Mouse (Mus musculus) heart, adult 2 months (tissue): ENCODE measurements around the gene Rbp4. TPM values are rescaled to one million over a fixed set of nuclear protein-coding genes. Genes with fewer than 3 reads are reported as not detected.

Experiments used
- DNase-seq, 2 experiments: peaks; one replicate each; pipeline ENCODE4 v3.0.0; 2021
- H3K27ac ChIP-seq: fragments of 200-600 bp; 2 replicates; pipeline ENCODE4 v1.8.1; 2022
- H3K27me3 ChIP-seq: fragments of 200-500 bp; 2 replicates; pipeline ENCODE4 v1.6.1; 2012; ENCODE audit warnings: mild to moderate bottlenecking, low read length, inconsistent platforms, mixed read lengths; ENCODE audit not compliant: control insufficient read depth, insufficient read depth
- H3K36me3 ChIP-seq: fragments of 200-500 bp; 2 replicates; pipeline ENCODE4 v1.6.1; 2012; ENCODE audit warnings: low read length, inconsistent platforms; ENCODE audit not compliant: control insufficient read depth, insufficient read depth
- H3K4me1 ChIP-seq: fragments of 200-500 bp; 2 replicates; pipeline ENCODE4 v1.6.1; 2011; ENCODE audit warnings: low read length; ENCODE audit not compliant: control insufficient read depth, insufficient read depth
- H3K4me3 ChIP-seq: fragments of 200-600 bp; 2 replicates; pipeline ENCODE4 v1.8.1; 2022
- H3K79me2 ChIP-seq: fragments of 200-500 bp; replicated peaks from 2 replicates; pipeline ENCODE4 v1.6.1; 2012; ENCODE audit warnings: mild to moderate bottlenecking, inconsistent platforms, low read length, moderate library complexity, mixed read lengths; ENCODE audit not compliant: control insufficient read depth, insufficient read depth
- H3K9ac ChIP-seq: fragments of 200-500 bp; 2 replicates; pipeline ENCODE4 v1.6.1; 2012; ENCODE audit warnings: low read depth, mild to moderate bottlenecking, control low read depth, inconsistent platforms, low read length, mixed read lengths
- CTCF ChIP-seq: fragments of 200-600 bp; IDR thresholded peaks from 2 replicates; pipeline ENCODE4 v1.8.1; 2022; ENCODE audit warnings: antibody characterized with exemption, mild to moderate bottlenecking, moderate library complexity
- EP300 ChIP-seq: fragments of 200-500 bp; IDR thresholded peaks from 2 replicates; pipeline ENCODE4 v1.6.1; 2011; ENCODE audit warnings: low read depth, low read length, control low read depth; ENCODE audit not compliant: insufficient read depth
- POLR2A ChIP-seq: fragments of 200-500 bp; IDR thresholded peaks from 2 replicates; pipeline ENCODE4 v1.6.1; 2011; ENCODE audit warnings: mild to moderate bottlenecking, low read depth, low read length, control low read depth; ENCODE audit not compliant: insufficient read depth
- WGBS: fragments of 180-500 bp; shearing (Covaris S2); methylation state at CpG from one replicate; pipeline ENCODE4 v1.1.7; 2018; 5-methylcytosine and 5-hydroxymethylcytosine counted together
- intact Hi-C: fragments of 180-260 bp; cut with DNase I; formaldehyde crosslinking; loops from one replicate; pipeline ENCODE4 v1.15.1; 2025
- long read RNA-seq: library from polyadenylated mRNA; stranded (forward); transcript quantifications from one replicate; pipeline ENCODE4 v2.0.0, GENCODE M21; 2021
- polyA plus RNA-seq: library from polyadenylated mRNA; depleted of rRNA; stranded (reverse); fragments of >200 nt; gene quantifications from 2 replicates; pipeline ENCODE4 v1.2.3, GENCODE M21; 2012; rRNA removed
- total RNA-seq, 2 experiments: library from RNA; stranded (reverse); gene quantifications; 2 replicates each; pipeline ENCODE4 v1.2.3; 2021

Gene Rbp4
- total RNA-seq (1 to 10 TPM; 2.4 to 2.8 TPM), polyA plus RNA-seq (9.5 and 17.0 TPM in 2 replicates)
- long read RNA-seq, transcript Rbp4-202 (6 exons, 937 nt), result major isoform, 6 of 12 reads
- long read RNA-seq, partial matches to known transcripts, result 0 of 12 reads
- long read RNA-seq, other reads (novel, unspliced or antisense), result 6 of 12 reads

GRCm38 (mm10) chr19:38125219-38125610, at the start of gene Rbp4:
Rbp4 (minus strand) TSS chr19:38125281.
- Histone ChIP-seq H3K36me3 (no peaks in the 10 kb centered on the region), H3K27me3 (peaks cover 1% of the 10 kb centered on the region; the same call in 1 of the 2 replicates), H3K4me3 (peak within 1 kb of the TSS; percentile 26; the same call in 1 of the 2 replicates), H3K27ac (no peak within 1 kb of the TSS), H3K9ac (no peak within 1 kb of the TSS), H3K79me2 (no peaks in the 10 kb centered on the region), H3K4me1 (no peaks in the 10 kb centered on the region)
- WGBS, result 72% methylated on average over 6 of the region's 6 CpGs
- DNase-seq, result no peak
- TF ChIP-seq POLR2A, result no peak
- TF ChIP-seq CTCF, result no peak
- TF ChIP-seq EP300, result no peak
- intact Hi-C loops, result no loop called here

- Histone ChIP-seq H3K4me3 (no peak overlapping the region), H3K79me2 (no peaks in the 10 kb centered on the region), H3K27ac (no peak overlapping the region), H3K36me3 (no peaks in the 10 kb centered on the region; the same call in 1 of the 2 replicates), H3K9ac (no peak overlapping the region), H3K4me1 (peaks cover 1% of the 10 kb centered on the region; the same call in 1 of the 2 replicates), H3K27me3 (no peaks in the 10 kb centered on the region)
- TF ChIP-seq EP300, result no peak
- no peak for TF ChIP-seq POLR2A
- TF ChIP-seq CTCF, result no peak
- DNase-seq, result no peak
- intact Hi-C loops, result no loop called here
- 51% methylated on average over 2 of the region's 2 CpGs for WGBS
Measured at GRCm38 (mm10) chr19:38164633-38165032, 39.6 kb upstream of the Rbp4 start.

- 87% methylated on average over 21 of the region's 21 CpGs for WGBS
- no peak for TF ChIP-seq EP300
- TF ChIP-seq POLR2A, result no peak
- TF ChIP-seq CTCF, result no peak
- no peak overlapping the region for H3K27ac ChIP-seq
- no peak for DNase-seq
- H3K4me3 ChIP-seq, result no peak overlapping the region
- H3K36me3 ChIP-seq, result no peaks in the 10 kb centered on the region; the same call in 1 of the 2 replicates
- H3K27me3 ChIP-seq, result no peaks in the 10 kb centered on the region
- no peaks in the 10 kb centered on the region for H3K79me2 ChIP-seq
- intact Hi-C loops, result no loop called here
- peaks cover 1% of the 10 kb centered on the region; the same call in 1 of the 2 replicates for H3K4me1 ChIP-seq
- H3K9ac ChIP-seq, result no peak overlapping the region
Measured at GRCm38 (mm10) chr19:38161648-38162354, 36.7 kb upstream of the Rbp4 start.

- no peak overlapping the region for H3K27ac ChIP-seq
- WGBS, result 92% methylated on average over 1 of the region's 1 CpGs
- TF ChIP-seq CTCF, result no peak
- no peak for TF ChIP-seq POLR2A
- no peak for TF ChIP-seq EP300
- no peaks in the 10 kb centered on the region for H3K36me3 ChIP-seq
- H3K27me3 ChIP-seq, result no peaks in the 10 kb centered on the region; the same call in 1 of the 2 replicates
- H3K4me1 ChIP-seq, result no peaks in the 10 kb centered on the region
- no peak overlapping the region for H3K4me3 ChIP-seq
- H3K9ac ChIP-seq, result no peak overlapping the region
- DNase-seq, result no peak
- H3K79me2 ChIP-seq, result no peaks in the 10 kb centered on the region
- intact Hi-C loops, result no loop called here
Measured at GRCm38 (mm10) chr19:38156243-38156642, 31.2 kb upstream of the Rbp4 start.

DNA sequence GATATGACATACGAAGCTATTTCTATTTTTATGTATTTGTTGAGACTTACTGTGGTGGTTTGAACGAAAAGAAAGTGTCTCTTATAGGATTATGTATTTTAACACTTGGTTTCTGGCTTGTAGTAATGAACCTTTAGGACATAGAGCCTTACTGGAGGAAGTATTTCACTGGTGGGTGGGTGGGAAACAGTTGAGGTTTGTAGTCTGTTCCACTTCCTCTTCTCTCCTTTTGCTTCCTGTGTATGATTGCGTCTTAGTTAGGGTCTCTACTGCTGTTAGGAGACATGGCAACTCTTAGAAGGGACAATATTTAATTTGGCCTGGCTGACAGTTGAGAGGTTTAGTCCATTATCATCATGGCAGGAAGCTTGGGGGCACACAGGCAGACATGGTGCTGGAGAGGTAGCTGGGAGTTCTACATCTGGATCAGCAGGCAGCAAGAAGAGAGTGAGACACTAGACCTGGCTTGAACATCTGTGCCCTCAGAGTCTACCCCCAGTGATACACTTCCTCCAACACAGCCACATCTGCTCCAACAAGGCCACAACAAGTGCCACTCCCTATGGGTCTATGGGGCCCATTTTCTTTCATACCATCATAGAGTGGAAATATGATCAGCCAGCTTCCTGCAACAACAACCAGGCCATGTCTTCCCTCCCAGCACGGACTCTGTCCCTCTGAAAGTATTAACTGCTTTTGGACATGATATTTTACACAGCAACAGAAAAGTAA, 18.6 kb upstream of the Rbp4 start:
- WGBS, result 49% methylated on average over 4 of the region's 4 CpGs
- DNase-seq, result no peak

More for the DNA sequence above, 18.6 kb upstream of the Rbp4 start:
- H3K36me3 ChIP-seq, result no peaks in the 10 kb centered on the region
- intact Hi-C loops, result no loop called here
- no peaks in the 10 kb centered on the region for H3K4me1 ChIP-seq
- H3K27ac ChIP-seq, result no peak overlapping the region
- no peak overlapping the region for H3K9ac ChIP-seq
- TF ChIP-seq POLR2A (no peak), EP300 (no peak), CTCF (no peak)
- H3K79me2 ChIP-seq, result no peaks in the 10 kb centered on the region
- H3K4me3 ChIP-seq, result no peak overlapping the region
- H3K27me3 ChIP-seq, result no peaks in the 10 kb centered on the region
